11 mouse cellular contexts compared by ENCODE assay signal in the genomic region with DNA sequence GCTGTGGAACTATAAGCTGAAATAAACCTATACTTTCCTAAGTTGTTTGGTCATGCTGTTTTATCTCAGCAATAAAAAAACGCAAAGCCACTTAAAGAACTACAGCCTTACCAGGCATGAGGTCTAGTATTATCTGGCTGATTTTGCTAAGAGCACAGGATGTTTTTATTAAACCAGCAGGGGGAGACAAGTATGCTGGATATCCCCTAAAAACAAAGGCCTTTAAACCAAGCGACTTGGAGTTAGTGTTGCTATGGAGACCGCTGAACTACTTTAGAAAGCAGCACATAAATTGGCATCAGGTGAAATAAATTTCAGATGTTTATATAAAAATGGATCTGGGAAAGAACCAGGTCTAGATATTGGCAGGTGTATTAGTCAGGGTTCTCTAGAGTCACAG. TPM values are rescaled to one million over a fixed set of nuclear protein-coding genes. Genes with fewer than 3 reads are reported as not detected.
DNase-seq lines count a peak whose midpoint lies in the region; ATAC-seq and TF ChIP-seq lines count a peak whose summit lies in the region.
"Had no signal": no experiment of that assay in that cellular context is flagged by ENCODE, and none has a peak within 500 bp of the region (broad histone marks: within the 10 kb centered on the region; RNA-seq: fewer than 3 reads in every experiment).

No protein-coding gene starts in this region.

- intact Hi-C loops in gastrocnemius, adult 2 months (cut with DNase I): no loop called here

- H3K27ac ChIP-seq in gastrocnemius, adult 2 months: no peak overlapping the region
- H3K27ac ChIP-seq in lung, embryonic 14.5 days (ENCODE audit: low read depth): no peak overlapping the region
- H3K27ac ChIP-seq: neural tube, embryonic 12.5 days had no signal

- H3K9ac ChIP-seq in lung, embryonic 14.5 days: no peak overlapping the region
- H3K9ac ChIP-seq: neural tube, embryonic 12.5 days had no signal

- H3K36me3 ChIP-seq in lung, embryonic 14.5 days (ENCODE audit: insufficient read depth): no peaks in the 10 kb centered on the region
- H3K36me3 ChIP-seq: G1E; neural tube, embryonic 12.5 days had no signal

- H3K4me2 ChIP-seq in lung, embryonic 14.5 days: no peak overlapping the region
- H3K4me2 ChIP-seq: neural tube, embryonic 12.5 days had no signal

- H3K4me1 ChIP-seq in lung, embryonic 14.5 days (ENCODE audit: insufficient read depth): no peaks in the 10 kb centered on the region
- H3K4me1 ChIP-seq: neural tube, embryonic 12.5 days had no signal

- ATAC-seq in lung, embryonic 14.5 days (ENCODE audit: insufficient read depth): no peak

- 35% methylated on average over 3 of the region's 3 CpGs for WGBS in lung, embryonic 14.5 days

- DNase-seq in gastrocnemius, adult 2 months: no peak
- no peak for DNase-seq in gastrocnemius, postnatal 25 days
- peak; percentile 65 for DNase-seq in lung, embryonic 14.5 days
- no peak for DNase-seq in lung, postnatal 14 days
- peak; percentile 75 for DNase-seq in brain, adult 2 months (ENCODE audit: low read depth, low spot score)
- DNase-seq in mesoderm, embryonic 11.5 days (ENCODE audit: low read depth, low spot score): peak; percentile 41
- no peak for DNase-seq in thymus, postnatal 4 days
- no peak for DNase-seq in right cerebral cortex, postnatal 14 days

- H3K4me3 ChIP-seq in gastrocnemius, adult 2 months: no peak overlapping the region
- no peak overlapping the region for H3K4me3 ChIP-seq in lung, embryonic 14.5 days (ENCODE audit: low read depth, low read length)
- H3K4me3 ChIP-seq: neural tube, embryonic 12.5 days had no signal

- H3K27me3 ChIP-seq in lung, embryonic 14.5 days (ENCODE audit: insufficient read depth, low read length): no peaks in the 10 kb centered on the region
- H3K27me3 ChIP-seq: neural tube, embryonic 12.5 days had no signal

- TF ChIP-seq CTCF in gastrocnemius, adult 2 months (IDR thresholded peaks at IDR 0.05): peak; percentile 34
- peak; percentile 52 for TF ChIP-seq CTCF in lung, embryonic 14.5 days (IDR thresholded peaks at IDR 0.05; ENCODE audit: low read depth)

- H3K9me3 ChIP-seq in lung, embryonic 14.5 days (ENCODE audit: low read depth, low read length): no peaks in the 10 kb centered on the region
- H3K9me3 ChIP-seq: G1E; neural tube, embryonic 12.5 days had no signal

RNA-seq across cellular contexts. Expression of a gene that starts 7.8 kb away (rescaled TPM):
- not detected for total RNA-seq in gastrocnemius, adult 2 months (2021)
- total RNA-seq in gastrocnemius, postnatal 25 days (2021): not detected
- 6.7 and 6.9 TPM in 2 replicates for polyA plus RNA-seq in lung, embryonic 14.5 days (2014; fragmentation: Nextera tagmentation; extraction: Ambion mirVana)
- total RNA-seq: gastrocnemius, adult 8-10 months had no signal
- polyA plus RNA-seq: G1E had no signal

RNA-seq across cellular contexts. Expression of a gene that starts 33.4 kb away (rescaled TPM):
- total RNA-seq in gastrocnemius, adult 2 months (2021): 1 to 10 TPM; 2.0 to 2.3 TPM
- total RNA-seq in gastrocnemius, postnatal 25 days (2021): 1 to 10 TPM; 1.4 to 1.6 TPM
- 23.5 and 24.7 TPM in 2 replicates for polyA plus RNA-seq in lung, embryonic 14.5 days (2014; fragmentation: Nextera tagmentation; extraction: Ambion mirVana)

RNA-seq across cellular contexts. Expression of a gene that starts 49.6 kb away (rescaled TPM):
- 10 to 100 TPM; 72.1 to 88.9 TPM for total RNA-seq in gastrocnemius, adult 2 months (2021)
- 10 to 100 TPM; 60.1 to 66.5 TPM for total RNA-seq in gastrocnemius, postnatal 25 days (2021)
- 77.5 and 79.6 TPM in 2 replicates for polyA plus RNA-seq in lung, embryonic 14.5 days (2014; fragmentation: Nextera tagmentation; extraction: Ambion mirVana)

Comparison
In these comparisons a context has a peak if more than half of its experiments do, and no peak if none do; other contexts are left out.
1. DNase-seq: peak in lung, embryonic 14.5 days (single experiment), brain, adult 2 months (single experiment) and mesoderm, embryonic 11.5 days (single experiment); none in gastrocnemius, adult 2 months (single experiment), gastrocnemius, postnatal 25 days (single experiment), lung, postnatal 14 days (single experiment), thymus, postnatal 4 days (single experiment) and right cerebral cortex, postnatal 14 days (single experiment).